Mouse (Mus musculus) embryonic facial prominence, embryonic 11.5 days (tissue): ENCODE measurements at regions not wholly inside any gene's neighbourhood (a gene's known extent, or its start where the extent isn't known, plus 50 kb on each side); places are given as distances from the start of the nearest gene placed in this dataset.

Source experiments
- ATAC-seq: fragments of 200-750 bp; cut with Nextera tagmentation; replicated peaks from 2 replicates; pipeline ENCODE4 v1.8.0; 2017; ENCODE audit warnings: low read depth; ENCODE audit not compliant: insufficient number of reproducible peaks, low FRiP score, low TSS enrichment
- DNase-seq: peaks from one replicate; pipeline ENCODE4 v3.0.0-alpha.2; 2015; ENCODE audit warnings: low spot score
- H3K27ac ChIP-seq: fragments of 300-500 bp; sonication (generic); replicated peaks from 2 replicates; pipeline ENCODE4 v1.5.1; 2014; ENCODE audit warnings: mild to moderate bottlenecking, low read depth, low read length, control low read depth
- H3K27me3 ChIP-seq: fragments of 300-500 bp; sonication (generic); 2 replicates; pipeline ENCODE4 v1.6.1; 2014; ENCODE audit warnings: mild to moderate bottlenecking, low read length, moderate library complexity, mixed read lengths; ENCODE audit not compliant: control insufficient read depth, insufficient read depth
- H3K36me3 ChIP-seq: fragments of 300-500 bp; sonication (generic); replicated peaks from 2 replicates; pipeline ENCODE4 v1.6.1; 2014; ENCODE audit warnings: low read depth, mild to moderate bottlenecking, low read length, moderate library complexity, mixed read lengths; ENCODE audit not compliant: control insufficient read depth, insufficient read depth
- H3K4me1 ChIP-seq: fragments of 300-500 bp; sonication (generic); 2 replicates; pipeline ENCODE4 v1.6.1; 2014; ENCODE audit warnings: low read length, mixed read lengths; ENCODE audit not compliant: control insufficient read depth, insufficient read depth
- H3K4me2 ChIP-seq: fragments of 300-500 bp; sonication (generic); 2 replicates; pipeline ENCODE4 v1.6.1; 2014; ENCODE audit warnings: low read depth, mild to moderate bottlenecking, control low read depth, low read length, moderate library complexity
- H3K4me3 ChIP-seq: fragments of 300-500 bp; sonication (generic); 2 replicates; pipeline ENCODE4 v1.5.1; 2014; ENCODE audit warnings: low read depth, low read length, control low read depth
- H3K9ac ChIP-seq: fragments of 300-500 bp; sonication (generic); replicated peaks from 2 replicates; pipeline ENCODE4 v1.6.1; 2014; ENCODE audit warnings: mild to moderate bottlenecking, control low read depth, low read length
- H3K9me3 ChIP-seq: fragments of 300-500 bp; sonication (generic); replicated peaks from 2 replicates; pipeline ENCODE4 v1.6.1; 2016; ENCODE audit warnings: mild to moderate bottlenecking, low read length, inconsistent platforms, mixed read lengths; ENCODE audit not compliant: control insufficient read depth
- WGBS: fragments of 180-500 bp; shearing (Covaris S2); extraction: QIAGEN DNeasy Blood & Tissue Kit; methylation state at CpG from one replicate; pipeline ENCODE4 v1.1.7; 2014; 5-methylcytosine and 5-hydroxymethylcytosine counted together

DNA sequence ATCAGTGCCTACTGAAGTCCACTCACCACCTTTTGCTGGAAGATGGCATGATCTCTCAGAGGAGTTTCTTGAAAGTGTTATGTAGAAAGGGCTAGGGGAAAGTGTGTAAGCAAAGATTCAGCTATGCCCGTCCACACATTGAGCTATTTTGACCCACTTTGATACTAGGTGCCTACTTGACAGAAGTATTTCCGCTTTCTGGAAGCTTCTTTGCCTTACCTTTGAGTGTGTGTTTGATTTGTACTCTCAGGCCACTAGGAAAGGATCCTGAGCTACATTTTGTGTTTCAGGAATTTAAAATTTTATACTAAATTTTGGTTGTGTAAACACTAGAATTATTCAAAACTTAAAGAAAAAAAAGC is 287.5 kb downstream of the Gm11361 start:
- Histone ChIP-seq H3K27me3 (no peaks in the 10 kb centered on the region), H3K4me2 (no peak overlapping the region; the same call in 1 of the 2 replicates), H3K9me3 (no peaks in the 10 kb centered on the region), H3K4me1 (peaks cover 11% of the 10 kb centered on the region), H3K9ac (no peak overlapping the region; the same call in 1 of the 2 replicates), H3K36me3 (no peaks in the 10 kb centered on the region), H3K4me3 (no peak overlapping the region), H3K27ac (peak overlapping the region; percentile 60)
- DNase-seq: no peak
- ATAC-seq: no peak
- 55% methylated on average over 2 of the region's 2 CpGs for WGBS

DNA sequence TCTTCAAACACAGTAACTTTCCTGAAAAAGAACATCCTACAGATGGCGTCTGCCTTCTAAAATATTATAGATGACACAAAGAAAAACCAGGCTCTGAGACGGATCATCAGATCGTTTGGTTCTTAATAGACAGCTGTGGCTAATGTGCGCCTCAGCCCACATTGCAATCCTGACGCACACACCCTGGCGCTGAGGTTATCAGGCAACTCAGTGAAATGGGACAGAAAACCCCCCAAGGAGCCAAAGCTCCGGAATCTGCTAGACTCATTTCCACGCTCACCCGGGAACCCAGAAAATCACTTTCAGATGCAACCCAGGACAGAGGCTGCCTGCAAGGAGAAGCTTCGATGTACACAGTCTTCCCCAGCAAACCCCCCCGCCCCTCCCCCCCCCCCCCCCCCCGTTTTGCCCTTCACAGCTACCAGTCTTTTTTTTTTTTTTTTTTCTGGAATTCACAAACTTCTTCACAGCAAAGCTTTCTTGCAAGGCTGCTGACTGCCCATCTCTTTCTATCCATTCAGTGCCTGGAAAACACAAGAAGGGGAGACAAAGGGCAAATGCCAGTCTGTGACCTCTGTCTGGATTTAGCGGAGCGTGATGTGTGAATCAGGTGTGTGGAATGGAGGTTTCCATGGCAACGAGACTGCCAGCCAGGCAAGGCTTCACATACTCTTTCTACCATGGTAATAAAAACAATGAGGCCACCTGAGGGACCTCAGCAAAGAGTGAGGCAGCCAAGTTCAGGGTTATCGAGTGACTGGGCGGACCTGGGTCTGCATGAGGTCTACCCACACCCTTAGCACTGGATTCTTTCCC is 286.9 kb downstream of the Gm11361 start:
- Histone ChIP-seq H3K27me3 (no peaks in the 10 kb centered on the region), H3K9ac (no peak overlapping the region; the same call in 1 of the 2 replicates), H3K27ac (peak overlapping the region; percentile 62), H3K9me3 (no peaks in the 10 kb centered on the region), H3K4me1 (peaks cover 11% of the 10 kb centered on the region), H3K36me3 (no peaks in the 10 kb centered on the region), H3K4me3 (no peak overlapping the region), H3K4me2 (no peak overlapping the region; the same call in 1 of the 2 replicates)
- peak; percentile 85 for DNase-seq
- 13% methylated on average over 15 of the region's 17 CpGs for WGBS
- ATAC-seq: peak; percentile 79

DNA sequence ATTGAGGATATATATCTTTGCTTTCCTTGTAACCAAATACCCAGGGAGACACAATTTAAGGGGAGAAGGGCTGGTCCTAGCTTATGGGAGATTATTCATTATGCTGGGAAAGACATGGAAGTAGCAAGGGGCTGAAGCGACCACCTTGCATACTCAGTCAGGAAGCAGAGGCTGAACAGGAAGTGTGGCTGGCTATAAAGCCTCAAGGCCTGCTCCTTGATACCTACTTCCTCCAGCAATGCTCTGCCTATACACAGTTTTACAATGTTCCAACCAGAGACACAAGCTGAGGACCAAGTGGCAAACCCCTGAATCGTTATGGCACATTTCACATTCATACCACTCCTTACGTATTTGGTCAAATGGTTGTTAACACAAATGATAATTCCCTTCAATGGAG is 284.3 kb downstream of the Gm11361 start:
- Histone ChIP-seq H3K4me1 (peaks cover 11% of the 10 kb centered on the region), H3K9ac (no peak overlapping the region), H3K9me3 (no peaks in the 10 kb centered on the region; the same call in 1 of the 2 replicates), H3K27ac (no peak overlapping the region), H3K4me3 (no peak overlapping the region), H3K36me3 (no peaks in the 10 kb centered on the region), H3K4me2 (no peak overlapping the region), H3K27me3 (no peaks in the 10 kb centered on the region)
- WGBS: 96% methylated on average over 3 of the region's 3 CpGs
- ATAC-seq: no peak
- no peak for DNase-seq

DNA sequence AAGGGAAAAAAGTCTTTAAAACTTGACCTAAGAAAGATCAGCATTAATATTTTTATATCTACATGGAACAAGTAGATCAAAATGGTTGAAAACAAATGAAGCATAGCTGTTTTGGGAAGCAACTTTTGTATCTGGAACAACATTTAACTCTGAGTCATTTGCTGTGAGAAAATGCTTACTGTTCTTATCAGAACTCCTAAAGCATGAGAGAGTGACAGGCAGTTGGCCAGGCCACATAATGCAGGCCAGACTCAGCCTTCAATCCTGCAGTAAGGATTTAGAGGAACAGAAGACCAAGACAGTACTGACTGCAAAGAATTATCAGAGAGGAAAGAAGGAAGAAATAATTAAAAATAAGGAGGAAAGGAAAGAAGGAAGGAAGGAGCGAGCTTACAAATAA is 275.8 kb downstream of the Gm11361 start:
- no peak overlapping the region for H3K4me2 ChIP-seq
- H3K9me3 ChIP-seq: no peaks in the 10 kb centered on the region
- DNase-seq (no peak), ATAC-seq (no peak)
- H3K27me3 ChIP-seq: no peaks in the 10 kb centered on the region
- H3K9ac ChIP-seq: no peak overlapping the region
- no peaks in the 10 kb centered on the region for H3K4me1 ChIP-seq
- no peak overlapping the region for H3K4me3 ChIP-seq
- WGBS: 100% methylated on average over 1 of the region's 1 CpGs
- no peaks in the 10 kb centered on the region for H3K36me3 ChIP-seq
- no peak overlapping the region for H3K27ac ChIP-seq

DNA sequence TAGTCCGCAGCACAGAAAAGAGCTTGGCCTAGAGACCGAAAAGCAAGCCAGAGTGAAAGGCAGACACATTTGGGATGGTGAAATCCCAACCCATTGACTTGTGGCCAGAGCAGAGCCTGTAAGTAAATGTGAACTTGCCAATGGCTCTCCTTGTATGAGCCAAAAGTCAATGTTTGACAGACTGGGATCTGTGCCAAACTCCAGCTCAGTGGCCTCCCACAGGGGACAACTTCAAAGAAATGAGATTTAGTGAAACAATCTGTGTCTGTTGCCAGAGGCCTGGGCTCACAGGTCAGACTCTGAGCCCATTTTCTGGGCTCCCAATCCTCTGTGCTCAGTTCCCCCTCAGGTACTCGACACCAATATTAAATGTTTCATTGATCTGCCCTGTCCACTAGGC is 274.9 kb downstream of the Gm11361 start:
- Histone ChIP-seq H3K9ac (no peak overlapping the region), H3K4me1 (no peaks in the 10 kb centered on the region), H3K4me2 (no peak overlapping the region), H3K9me3 (no peaks in the 10 kb centered on the region), H3K36me3 (no peaks in the 10 kb centered on the region), H3K27me3 (no peaks in the 10 kb centered on the region), H3K27ac (no peak overlapping the region), H3K4me3 (no peak overlapping the region)
- DNase-seq (peak; percentile 60), ATAC-seq (no peak)
- 86% methylated on average over 3 of the region's 3 CpGs for WGBS

DNA sequence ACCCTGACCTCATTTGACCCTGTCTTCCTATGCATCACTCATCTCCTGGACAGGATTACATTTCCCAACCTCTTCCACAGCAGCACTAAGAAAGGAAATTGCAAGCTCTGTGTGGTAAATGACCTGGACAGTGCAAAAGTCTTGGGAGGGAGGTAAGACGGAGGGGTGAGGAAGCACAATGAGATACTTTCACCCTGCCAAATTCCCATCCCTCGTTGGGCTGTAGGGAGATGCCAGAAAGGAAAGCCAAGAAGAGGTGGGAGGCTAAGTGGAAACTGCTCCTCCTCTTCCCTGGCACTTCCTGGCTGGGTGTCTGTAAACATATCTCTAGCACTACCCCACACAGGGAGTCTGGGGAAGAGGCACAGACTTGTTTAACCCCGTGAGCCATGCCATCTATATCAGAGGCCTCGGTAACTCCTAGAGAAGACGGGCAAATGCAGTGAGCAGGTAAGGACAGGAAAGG is 274.2 kb downstream of the Gm11361 start:
- 64% methylated on average over 5 of the region's 5 CpGs for WGBS
- Histone ChIP-seq H3K36me3 (no peaks in the 10 kb centered on the region), H3K9me3 (no peaks in the 10 kb centered on the region), H3K4me3 (no peak overlapping the region), H3K27me3 (no peaks in the 10 kb centered on the region), H3K9ac (no peak overlapping the region), H3K27ac (no peak overlapping the region), H3K4me1 (no peaks in the 10 kb centered on the region), H3K4me2 (no peak overlapping the region)
- no peak for DNase-seq
- no peak for ATAC-seq

DNA sequence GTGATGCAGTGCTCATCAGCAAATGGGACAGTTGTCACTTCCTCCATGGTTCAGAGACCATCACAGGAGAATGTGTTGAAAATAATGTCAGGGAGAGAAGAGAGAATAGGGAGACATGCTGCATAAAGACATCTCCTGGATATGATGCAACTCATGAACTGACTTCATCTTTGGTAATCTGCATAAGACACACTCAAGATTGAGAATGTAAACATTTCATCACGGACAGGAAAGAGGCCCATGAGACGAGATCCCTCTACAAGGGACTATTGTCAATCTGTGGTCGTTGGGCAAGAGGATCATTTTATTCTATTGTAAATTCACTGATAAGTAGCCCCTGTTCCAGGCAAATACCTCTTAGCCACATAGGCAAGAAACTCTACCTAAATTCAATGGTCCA is 273.6 kb downstream of the Gm11361 start:
- DNase-seq (no peak), ATAC-seq (no peak)
- Histone ChIP-seq H3K9ac (no peak overlapping the region), H3K4me1 (no peaks in the 10 kb centered on the region), H3K36me3 (no peaks in the 10 kb centered on the region), H3K9me3 (no peaks in the 10 kb centered on the region), H3K27ac (no peak overlapping the region), H3K4me2 (no peak overlapping the region), H3K4me3 (no peak overlapping the region), H3K27me3 (no peaks in the 10 kb centered on the region)
- WGBS: 83% methylated on average over 3 of the region's 3 CpGs

DNA sequence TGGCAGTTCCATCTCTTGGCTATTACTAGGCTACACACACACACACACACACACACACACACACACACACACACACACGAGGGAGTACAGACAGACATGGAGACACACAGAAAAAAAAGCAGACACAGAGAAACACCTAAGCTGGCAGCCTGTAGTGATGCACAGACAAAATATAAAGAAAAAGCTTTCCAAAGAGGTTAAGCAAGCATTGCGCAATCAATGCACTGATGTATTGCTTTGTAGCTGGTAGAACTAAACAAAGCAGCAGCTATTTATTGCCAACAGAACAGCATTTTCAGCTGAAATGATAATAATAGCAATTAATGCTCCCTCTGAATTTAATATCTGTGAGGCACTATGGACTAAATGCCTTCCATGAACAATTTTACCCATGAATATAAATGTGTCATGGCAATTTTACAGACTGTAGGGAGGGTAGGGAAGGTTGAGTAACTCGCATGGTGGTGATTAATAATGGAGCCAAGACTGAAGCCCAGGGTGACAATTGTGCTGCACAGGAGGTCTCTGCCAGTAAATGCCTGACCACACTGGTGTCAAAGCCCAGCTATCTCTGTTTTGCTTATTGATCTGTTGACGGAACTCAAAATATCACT is 271.7 kb downstream of the Gm11361 start:
- DNase-seq (no peak), ATAC-seq (no peak)
- Histone ChIP-seq H3K36me3 (no peaks in the 10 kb centered on the region), H3K9me3 (no peaks in the 10 kb centered on the region), H3K4me2 (no peak overlapping the region), H3K27ac (no peak overlapping the region), H3K4me1 (no peaks in the 10 kb centered on the region), H3K4me3 (no peak overlapping the region), H3K27me3 (no peaks in the 10 kb centered on the region), H3K9ac (no peak overlapping the region)
- 91% methylated on average over 4 of the region's 4 CpGs for WGBS
